In the genomic region with DNA sequence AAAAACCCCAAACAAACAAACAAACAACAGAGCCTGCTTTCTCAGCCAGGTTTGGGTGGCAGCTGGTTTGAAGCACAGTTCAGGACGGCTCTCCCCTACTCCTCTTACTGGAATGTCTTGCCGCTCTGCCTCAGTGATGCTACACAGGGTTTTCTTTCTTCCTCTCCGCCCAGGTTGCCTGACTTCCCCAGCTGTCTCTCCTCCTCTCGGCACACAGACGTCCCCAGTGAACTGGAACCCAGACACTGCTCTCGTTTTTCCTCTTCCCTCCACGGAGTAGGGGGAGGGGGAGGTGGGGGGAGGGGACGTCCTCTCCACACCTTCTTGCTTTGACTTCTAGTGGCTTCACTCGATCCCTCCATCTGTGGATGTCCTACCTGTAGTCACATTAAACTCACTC, we compare ENCODE assay signal across 23 mouse cellular contexts. TPM values are rescaled to one million over a fixed set of nuclear protein-coding genes. Genes with fewer than 3 reads are reported as not detected.
DNase-seq lines count a peak whose midpoint lies in the region; ATAC-seq lines count a peak whose summit lies in the region.
"Had no signal": no experiment of that assay in that cellular context is flagged by ENCODE, and none has a peak within 500 bp of the region (broad histone marks: within the 10 kb centered on the region; RNA-seq: fewer than 3 reads in every experiment).

No protein-coding gene starts in this region.

- H3K9ac ChIP-seq in kidney, embryonic 14.5 days (ENCODE audit: low read depth, low read length), result no peak overlapping the region
- H3K9ac ChIP-seq in limb, embryonic 12.5 days (replicated peaks), result no peak overlapping the region
- H3K9ac ChIP-seq: forebrain, embryonic 12.5 days; hindbrain, embryonic 12.5 days; liver, embryonic 12.5 days; lung, embryonic 14.5 days had no signal

- H3K4me2 ChIP-seq in kidney, embryonic 14.5 days (replicated peaks; ENCODE audit: low read depth, low read length), result no peak overlapping the region
- peak overlapping the region; percentile 2; the same call in 1 of the 2 replicates for H3K4me2 ChIP-seq in limb, embryonic 12.5 days
- H3K4me2 ChIP-seq: forebrain, embryonic 12.5 days; hindbrain, embryonic 12.5 days; liver, embryonic 12.5 days had no signal

- intact Hi-C loops in left cerebral cortex, postnatal 4 days (cut with DNase I), result no loop called here

- H3K4me1 ChIP-seq in kidney, embryonic 14.5 days (ENCODE audit: control insufficient read depth, insufficient read depth, low read length), result peaks cover 36% of the 10 kb centered on the region
- H3K4me1 ChIP-seq in limb, embryonic 12.5 days (replicated peaks), result peaks cover 48% of the 10 kb centered on the region

- no peaks in the 10 kb centered on the region for H3K9me3 ChIP-seq in kidney, embryonic 14.5 days (ENCODE audit: control insufficient read depth, low read length)
- H3K9me3 ChIP-seq in limb, embryonic 12.5 days, result no peaks in the 10 kb centered on the region
- H3K9me3 ChIP-seq: forebrain, embryonic 12.5 days; hindbrain, embryonic 12.5 days; liver, embryonic 12.5 days had no signal

- 18% methylated on average over 9 of the region's 9 CpGs for WGBS in kidney, embryonic 14.5 days
- WGBS in limb, embryonic 12.5 days, result 33% methylated on average over 9 of the region's 9 CpGs

- no peaks in the 10 kb centered on the region for H3K27me3 ChIP-seq in kidney, embryonic 14.5 days (ENCODE audit: control insufficient read depth, insufficient read depth, low read length)
- H3K27me3 ChIP-seq in limb, embryonic 12.5 days, result no peaks in the 10 kb centered on the region
- H3K27me3 ChIP-seq: forebrain, embryonic 12.5 days; liver, embryonic 12.5 days; Patski had no signal

- H3K36me3 ChIP-seq in kidney, embryonic 14.5 days (ENCODE audit: control insufficient read depth, insufficient read depth, low read length), result no peaks in the 10 kb centered on the region
- H3K36me3 ChIP-seq in limb, embryonic 12.5 days, result no peaks in the 10 kb centered on the region
- H3K36me3 ChIP-seq: forebrain, embryonic 12.5 days; hindbrain, embryonic 12.5 days; liver, embryonic 12.5 days had no signal

- H3K27ac ChIP-seq in kidney, embryonic 14.5 days (ENCODE audit: low read depth, low read length), result no peak overlapping the region
- no peak overlapping the region for H3K27ac ChIP-seq in limb, embryonic 12.5 days
- H3K27ac ChIP-seq: forebrain, embryonic 12.5 days; liver, embryonic 12.5 days had no signal

- ATAC-seq in kidney, embryonic 14.5 days (ENCODE audit: low FRiP score, low TSS enrichment), result peak; percentile 58
- no peak for ATAC-seq in limb, embryonic 12.5 days (ENCODE audit: insufficient number of reproducible peaks, insufficient read depth, low FRiP score, low TSS enrichment, low read depth)
- ATAC-seq: inflammation-experienced regulatory T-cells, adult 6 months; liver, embryonic 12.5 days; midbrain, embryonic 16.5 days; Patski had no signal

- DNase-seq in kidney, adult 18-20 months, result no peak
- peak; percentile 67 to 70 for DNase-seq in spleen, postnatal 36 days (ENCODE audit: low spot score in 2 of 2)
- no peak for DNase-seq in spleen, postnatal 14 days (ENCODE audit: low spot score in 2 of 2)
- DNase-seq in thymus, postnatal 36 days, result peak; percentile 37 to 61
- DNase-seq in c-Kit-positive CD71-positive TER-119-positive erythroid progenitor cells, embryonic 14.5 days (ENCODE audit: low spot score), result no peak
- no peak for DNase-seq in left cerebral cortex, postnatal 4 days
- DNase-seq: adrenal gland, postnatal 10 days; cerebellum, postnatal 10 days; gastrocnemius, postnatal 10 days; kidney, postnatal 14 days; lung, embryonic 14.5 days; lung, postnatal 36 days had no signal

- H3K4me3 ChIP-seq in kidney, embryonic 14.5 days (ENCODE audit: low read length), result no peak overlapping the region
- H3K4me3 ChIP-seq in limb, embryonic 12.5 days (replicated peaks), result no peak overlapping the region
- H3K4me3 ChIP-seq: forebrain, embryonic 12.5 days; hindbrain, embryonic 12.5 days; liver, embryonic 12.5 days had no signal

RNA-seq across cellular contexts. Expression of gene Gm42791, which starts 10.1 kb away (rescaled TPM):
- polyA plus RNA-seq in kidney, embryonic 14.5 days (2014; fragmentation: Nextera tagmentation; extraction: Ambion mirVana), result 0.47 TPM in 1 of 2 replicates, not detected in the other
- 0.99 and 2.6 TPM in 2 replicates for polyA plus RNA-seq in limb, embryonic 12.5 days (2016; fragmentation: Nextera tagmentation; extraction: Ambion mirVana)
- total RNA-seq in left cerebral cortex, postnatal 4 days (2021), result 10 to 100 TPM in 1 of 2 experiments, 1 to 10 TPM in 1; 9.4 to 16.6 TPM
- polyA plus RNA-seq: C2C12; inflammation-experienced regulatory T-cells, adult 6 months; Patski; small intestine, adult 2 months; stomach, embryonic 14.5 days had no signal

Comparison
In these comparisons a context has a peak if more than half of its experiments do, and no peak if none do; other contexts are left out.
1. DNase-seq: peak in spleen, postnatal 36 days (2 of 2) and thymus, postnatal 36 days (2 of 2); none in kidney, adult 18-20 months (single experiment), spleen, postnatal 14 days (0 of 2), c-Kit-positive CD71-positive TER-119-positive erythroid progenitor cells, embryonic 14.5 days (single experiment) and left cerebral cortex, postnatal 4 days (single experiment).